Mouse (Mus musculus) E14TG2a.4 (cell line): ENCODE measurements around the gene Gm4847.

Experiments used
- CTCF ChIP-seq: conservative IDR thresholded peaks from 2 replicates; pipeline ENCODE4 v1.5.1; 2014; ENCODE audit warnings: low read length
- NANOG ChIP-seq: IDR thresholded peaks from 2 replicates; pipeline ENCODE4 v1.6.1; 2014; ENCODE audit warnings: borderline replicate concordance, low read length, mixed read lengths

GRCm38 (mm10) chr1:166660800-166661199, 13.3 kb upstream of the Gm4847 start:
- TF ChIP-seq CTCF (no peak), NANOG (no peak)
